Mouse (Mus musculus): ENCODE measurements around the gene Bdp1.
"Not testable (repeated sequence)": the region's sequence is repeated elsewhere in the genome, so short reads cannot be mapped to it uniquely, and the experiment has no call there.

Bdp1 gene

GRCm38 (mm10) chr13:100103748-100104254, at the start of gene Bdp1:
Bdp1 (minus strand) TSS chr13:100104070.
- DNase-seq (ENCODE audit: low read depth, low spot score) = peak; percentile 88

GRCm38 (mm10) chr13:100152659-100153058, 48.8 kb upstream of the Bdp1 start:
- DNase-seq (ENCODE audit: low read depth, low spot score) = peak; percentile 4

- no peak for DNase-seq (ENCODE audit: low read depth, low spot score)
These were observed 37.9 kb upstream of the Bdp1 start for GRCm38 (mm10) chr13:100141646-100142314.

- no peak for DNase-seq (ENCODE audit: low read depth, low spot score)
These were observed 21.4 kb upstream of the Bdp1 start for GRCm38 (mm10) chr13:100125258-100125643.

- peak; percentile 90 for DNase-seq (ENCODE audit: low read depth, low spot score)
These were observed 20.8 kb upstream of the Bdp1 start, which contains the start of gene Smn1 for GRCm38 (mm10) chr13:100124423-100125257. Smn1 (plus strand) TSS chr13:100124852.

- DNase-seq (ENCODE audit: low read depth, low spot score) = no peak
These were observed 20.1 kb upstream of the Bdp1 start for GRCm38 (mm10) chr13:100123970-100124369.

GRCm38 (mm10) chr13:100112218-100112972, 8.5 kb upstream of the Bdp1 start:
- no peak for DNase-seq (ENCODE audit: low read depth, low spot score)

GRCm38 (mm10) chr13:100107652-100108472, 4.0 kb upstream of the Bdp1 start, which contains the start of gene Serf1:
Serf1 (plus strand) TSS chr13:100108012.
- DNase-seq (ENCODE audit: low read depth, low spot score) = peak; percentile 44

GRCm38 (mm10) chr13:100103052-100103658, 715 bp downstream of the Bdp1 start:
- no peak for DNase-seq (ENCODE audit: low read depth, low spot score)

GRCm38 (mm10) chr13:100098808-100099207, 5.1 kb downstream of the Bdp1 start:
- DNase-seq (ENCODE audit: low read depth, low spot score) = no peak

GRCm38 (mm10) chr13:100071473-100071872, 32.4 kb downstream of the Bdp1 start:
- DNase-seq (ENCODE audit: low read depth, low spot score) = no peak

- no peak for DNase-seq (ENCODE audit: low read depth, low spot score)
These were observed 36.0 kb downstream of the Bdp1 start for GRCm38 (mm10) chr13:100067821-100068220.

- DNase-seq (ENCODE audit: low read depth, low spot score) = no peak
These were observed 39.9 kb downstream of the Bdp1 start for GRCm38 (mm10) chr13:100063936-100064335.

GRCm38 (mm10) chr13:100057738-100058137, 46.1 kb downstream of the Bdp1 start:
- DNase-seq (ENCODE audit: low read depth, low spot score) = not testable (repeated sequence)

- DNase-seq (ENCODE audit: low read depth, low spot score) = no peak
These were observed 77.9 kb downstream of the Bdp1 start for GRCm38 (mm10) chr13:100026013-100026412.

GRCm38 (mm10) chr13:100016891-100017290, 87.0 kb downstream of the Bdp1 start:
- no peak for DNase-seq (ENCODE audit: low read depth, low spot score)

- DNase-seq (ENCODE audit: low read depth, low spot score) = no peak
These were observed 87.9 kb downstream of the Bdp1 start for GRCm38 (mm10) chr13:100015937-100016336.

GRCm38 (mm10) chr13:100014906-100015895, 88.7 kb downstream of the Bdp1 start, which contains the start of gene Mccc2:
Mccc2 (minus strand) TSS chr13:100015639.
- peak; percentile 95 for DNase-seq (ENCODE audit: low read depth, low spot score)

GRCm38 (mm10) chr13:100005911-100006496, 97.9 kb downstream of the Bdp1 start:
- DNase-seq (ENCODE audit: low read depth, low spot score) = no peak

Data from skeletal muscle tissue, adult 2 months (tissue).